Mouse (Mus musculus) lung, embryonic 14.5 days (tissue): ENCODE measurements at regions not wholly inside any gene's neighbourhood (a gene's known extent, or its start where the extent isn't known, plus 50 kb on each side); places are given as distances from the start of the nearest gene placed in this dataset.

ENCODE experiments used
- ATAC-seq: fragments of 200-750 bp; cut with Nextera tagmentation; 2 replicates; pipeline ENCODE4 v1.8.0; 2017; ENCODE audit warnings: mild to moderate bottlenecking, moderate TSS enrichment, moderate library complexity; ENCODE audit not compliant: insufficient read depth
- DNase-seq: peaks from one replicate; pipeline ENCODE4 v3.0.0-alpha.2; 2015
- H3K27ac ChIP-seq: fragments of 300-500 bp; sonication (generic); 2 replicates; pipeline ENCODE4 v1.5.1; 2014; ENCODE audit warnings: low read depth, mild to moderate bottlenecking, moderate library complexity
- H3K27me3 ChIP-seq: fragments of 300-500 bp; sonication (generic); 2 replicates; pipeline ENCODE4 v1.6.1; 2014; ENCODE audit warnings: low read length, control low read depth; ENCODE audit not compliant: insufficient read depth
- H3K36me3 ChIP-seq: fragments of 300-500 bp; sonication (generic); 2 replicates; pipeline ENCODE4 v1.6.1; 2014; ENCODE audit warnings: control low read depth; ENCODE audit not compliant: insufficient read depth
- H3K4me1 ChIP-seq: fragments of 300-500 bp; sonication (generic); 2 replicates; pipeline ENCODE4 v1.6.1; 2014; ENCODE audit warnings: antibody characterized with exemption, control low read depth; ENCODE audit not compliant: insufficient read depth
- H3K4me2 ChIP-seq: fragments of 300-500 bp; sonication (generic); 2 replicates; pipeline ENCODE4 v1.6.1; 2014; ENCODE audit warnings: mild to moderate bottlenecking
- H3K4me3 ChIP-seq: fragments of 300-500 bp; sonication (generic); 2 replicates; pipeline ENCODE4 v1.5.1; 2014; ENCODE audit warnings: low read depth, low read length
- H3K9ac ChIP-seq: fragments of 300-500 bp; sonication (generic); 2 replicates; pipeline ENCODE4 v1.6.1; 2014
- H3K9me3 ChIP-seq: fragments of 300-500 bp; sonication (generic); 2 replicates; pipeline ENCODE4 v1.6.1; 2016; ENCODE audit warnings: low read depth, low read length, control low read depth
- CTCF ChIP-seq: IDR thresholded peaks from 2 replicates; pipeline ENCODE4 v1.5.1; 2016; ENCODE audit warnings: antibody characterized with exemption, low read depth
- WGBS: fragments of 180-500 bp; shearing (Covaris S2); extraction: QIAGEN DNeasy Blood & Tissue Kit; methylation state at CpG from one replicate; pipeline ENCODE4 v1.1.7; 2014; 5-methylcytosine and 5-hydroxymethylcytosine counted together

- 64% methylated on average over 7 of the region's 7 CpGs for WGBS
- peak; percentile 41; the same call in 1 of the 2 replicates for ATAC-seq
- Histone ChIP-seq H3K36me3 (no peaks in the 10 kb centered on the region), H3K9ac (no peak overlapping the region), H3K27me3 (no peaks in the 10 kb centered on the region), H3K4me3 (no peak overlapping the region), H3K4me1 (no peaks in the 10 kb centered on the region), H3K27ac (no peak overlapping the region), H3K9me3 (no peaks in the 10 kb centered on the region), H3K4me2 (no peak overlapping the region)
- TF ChIP-seq CTCF: no peak
- peak; percentile 10 for DNase-seq
Observed at GRCm38 (mm10) chr7:71746118-71746897, 395.0 kb upstream of the Gm10295 start.

- Histone ChIP-seq H3K9ac (no peak overlapping the region), H3K4me3 (no peak overlapping the region), H3K27ac (no peak overlapping the region), H3K27me3 (no peaks in the 10 kb centered on the region; the same call in 1 of the 2 replicates), H3K4me2 (no peak overlapping the region), H3K36me3 (no peaks in the 10 kb centered on the region), H3K9me3 (no peaks in the 10 kb centered on the region), H3K4me1 (no peaks in the 10 kb centered on the region)
- DNase-seq: no peak
- no peak for ATAC-seq
- no peak for TF ChIP-seq CTCF
Observed at GRCm38 (mm10) chr7:71728509-71728908, 377.2 kb upstream of the Gm10295 start.

- Histone ChIP-seq H3K9me3 (no peaks in the 10 kb centered on the region), H3K27ac (no peak overlapping the region), H3K36me3 (no peaks in the 10 kb centered on the region), H3K4me1 (peaks cover 8% of the 10 kb centered on the region; the same call in 1 of the 2 replicates), H3K4me3 (no peak overlapping the region), H3K9ac (no peak overlapping the region), H3K4me2 (no peak overlapping the region), H3K27me3 (no peaks in the 10 kb centered on the region)
- TF ChIP-seq CTCF: no peak
- no peak for DNase-seq
- 55% methylated on average over 4 of the region's 4 CpGs for WGBS
- no peak for ATAC-seq
Observed at GRCm38 (mm10) chr7:71708209-71708608, 356.9 kb upstream of the Gm10295 start.

- no peak for TF ChIP-seq CTCF
- Histone ChIP-seq H3K9me3 (no peaks in the 10 kb centered on the region), H3K4me3 (no peak overlapping the region), H3K27me3 (no peaks in the 10 kb centered on the region), H3K36me3 (no peaks in the 10 kb centered on the region), H3K27ac (0 out of 2 replicates have a peak overlapping the region, but pooled peaks have one; percentile 54), H3K9ac (no peak overlapping the region), H3K4me1 (peaks cover 8% of the 10 kb centered on the region; the same call in 1 of the 2 replicates), H3K4me2 (peak overlapping the region; percentile 93)
- ATAC-seq: no peak
- WGBS: 55% methylated on average over 3 of the region's 3 CpGs
- no peak for DNase-seq
Observed at GRCm38 (mm10) chr7:71706201-71706600, 354.9 kb upstream of the Gm10295 start.

- whole genome bisulfite sequencing: 1% methylated on average over 59 of the region's 59 CpGs
- peak overlapping the region; percentile 62 for H3K9ac ChIP-seq
- peak; percentile 81 for DNase-seq
Observed at GRCm38 (mm10) chr7:71705426-71706050, 354.3 kb upstream of the Gm10295 start.

GRCm38 (mm10) chr7:71704661-71705240, 353.5 kb upstream of the Gm10295 start:
- TF ChIP-seq CTCF: no peak
- H3K4me1 ChIP-seq: peaks cover 8% of the 10 kb centered on the region; the same call in 1 of the 2 replicates
- no peaks in the 10 kb centered on the region for H3K9me3 ChIP-seq
- H3K27ac ChIP-seq: peak overlapping the region; percentile 42; the same call in 1 of the 2 replicates
- peak overlapping the region; percentile 93 for H3K4me2 ChIP-seq
- H3K27me3 ChIP-seq: no peaks in the 10 kb centered on the region
- H3K4me3 ChIP-seq: peak overlapping the region; percentile 50
- no peak overlapping the region for H3K9ac ChIP-seq
- 54% methylated on average over 4 of the region's 4 CpGs for WGBS
- H3K36me3 ChIP-seq: no peaks in the 10 kb centered on the region
- ATAC-seq: no peak
- DNase-seq: peak; percentile 49

More at GRCm38 (mm10) chr7:71705426-71706050, 354.3 kb upstream of the Gm10295 start:
- no peaks in the 10 kb centered on the region for H3K9me3 ChIP-seq
- peak overlapping the region; percentile 54; the same call in 1 of the 2 replicates for H3K27ac ChIP-seq
- TF ChIP-seq CTCF: no peak
- H3K36me3 ChIP-seq: no peaks in the 10 kb centered on the region
- peaks cover 8% of the 10 kb centered on the region; the same call in 1 of the 2 replicates for H3K4me1 ChIP-seq
- peak overlapping the region; percentile 50 for H3K4me3 ChIP-seq
- peak overlapping the region; percentile 93 for H3K4me2 ChIP-seq
- ATAC-seq: peak; percentile 84
- H3K27me3 ChIP-seq: no peaks in the 10 kb centered on the region
